Mouse (Mus musculus): ENCODE measurements around the gene Fam155a.
A peak's percentile ranks its signal among the peaks of the same experiment; 100 is the strongest.

Fam155a gene

GRCm38 (mm10) chr8:9471290-9471689, 299.7 kb downstream of the Fam155a start:
- DNase-seq = no peak

- DNase-seq = no peak
Measured at GRCm38 (mm10) chr8:9470114-9470513, 300.8 kb downstream of the Fam155a start.

GRCm38 (mm10) chr8:9461111-9461510, 309.9 kb downstream of the Fam155a start:
- DNase-seq = no peak

GRCm38 (mm10) chr8:9460707-9461106, 310.3 kb downstream of the Fam155a start:
- DNase-seq = no peak

- no peak for DNase-seq
Measured at GRCm38 (mm10) chr8:9458614-9459013, 312.3 kb downstream of the Fam155a start.

GRCm38 (mm10) chr8:9455138-9455537, 315.8 kb downstream of the Fam155a start:
- DNase-seq = no peak

GRCm38 (mm10) chr8:9453742-9454141, 317.2 kb downstream of the Fam155a start:
- DNase-seq = no peak

GRCm38 (mm10) chr8:9451543-9451942, 319.4 kb downstream of the Fam155a start:
- DNase-seq = no peak

- no peak for DNase-seq
Measured at GRCm38 (mm10) chr8:9448613-9449012, 322.3 kb downstream of the Fam155a start.

- DNase-seq = no peak
Measured at GRCm38 (mm10) chr8:9437822-9438221, 333.1 kb downstream of the Fam155a start.

- peak; percentile 50 for DNase-seq
Measured at GRCm38 (mm10) chr8:9435501-9435900, 335.5 kb downstream of the Fam155a start.

GRCm38 (mm10) chr8:9432635-9433372, 338.2 kb downstream of the Fam155a start:
- DNase-seq = peak; percentile 37

GRCm38 (mm10) chr8:9428846-9429245, 342.1 kb downstream of the Fam155a start:
- DNase-seq = no peak

- no peak for DNase-seq
Measured at GRCm38 (mm10) chr8:9424069-9424468, 346.9 kb downstream of the Fam155a start.

- no peak for DNase-seq
Measured at GRCm38 (mm10) chr8:9423590-9423989, 347.4 kb downstream of the Fam155a start.

GRCm38 (mm10) chr8:9423184-9423583, 347.8 kb downstream of the Fam155a start:
- no peak for DNase-seq

- peak; percentile 11 for DNase-seq
Measured at GRCm38 (mm10) chr8:9418856-9419800, 351.8 kb downstream of the Fam155a start.

- DNase-seq = no peak
Measured at GRCm38 (mm10) chr8:9416189-9416588, 354.8 kb downstream of the Fam155a start.

GRCm38 (mm10) chr8:9408480-9408879, 362.5 kb downstream of the Fam155a start:
- DNase-seq = no peak

- no peak for DNase-seq
Measured at GRCm38 (mm10) chr8:9406204-9406603, 364.8 kb downstream of the Fam155a start.

GRCm38 (mm10) chr8:9404651-9405050, 366.3 kb downstream of the Fam155a start:
- no peak for DNase-seq

GRCm38 (mm10) chr8:9402393-9402792, 368.6 kb downstream of the Fam155a start:
- no peak for DNase-seq

- no peak for DNase-seq
Measured at GRCm38 (mm10) chr8:9398606-9399263, 372.2 kb downstream of the Fam155a start.

Data from kidney, postnatal 10 days (tissue).